Mouse (Mus musculus): ENCODE measurements around the gene Vmn2r21. TPM values are rescaled to one million over a fixed set of nuclear protein-coding genes. Genes with fewer than 3 reads are reported as not detected.
"Not testable (repeated sequence)": the region's sequence is repeated elsewhere in the genome, so short reads cannot be mapped to it uniquely, and the experiment has no call there.

Vmn2r21 gene
- not detected in 2 replicates for polyA plus RNA-seq (2015; fragmentation: Nextera tagmentation; extraction: Ambion mirVana)

DNA sequence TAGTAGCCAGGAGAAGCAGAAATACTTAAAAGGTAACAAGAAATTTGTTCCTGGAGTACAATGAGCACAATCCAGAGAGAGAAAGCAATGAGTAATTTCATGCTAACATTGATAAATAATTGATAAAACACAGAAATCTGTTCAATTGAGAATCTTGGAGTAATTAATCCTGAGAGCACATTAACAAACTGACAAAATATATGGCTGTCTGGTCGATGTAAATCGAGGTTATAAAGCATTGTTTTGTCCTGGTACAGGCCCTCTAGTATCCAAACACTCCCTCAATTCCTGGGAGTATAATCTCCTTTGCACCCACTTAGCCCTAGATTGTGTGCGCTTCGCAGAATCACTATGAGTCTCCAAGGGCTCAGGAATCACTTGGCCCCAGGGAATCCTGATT, at the start of gene Vmn2r21:
TSS of gene Vmn2r21 (minus strand) at position 101 of the 400 bp plus-strand sequence.
- not testable (repeated sequence) for H3K4me3 ChIP-seq (ENCODE audit: low read length); ATAC-seq (ENCODE audit: low FRiP score, low TSS enrichment); H3K9ac ChIP-seq (replicated peaks; ENCODE audit: low read length); H3K4me2 ChIP-seq (replicated peaks; ENCODE audit: low read depth, low read length); H3K27ac ChIP-seq (ENCODE audit: low read length); H3K4me1 ChIP-seq (ENCODE audit: insufficient read depth, low read length); H3K27me3 ChIP-seq (ENCODE audit: insufficient read depth, low read length); H3K36me3 ChIP-seq (ENCODE audit: insufficient read depth, low read length); H3K9me3 ChIP-seq (ENCODE audit: low read length)
- WGBS: no CpG with 5 or more reads among the region's 4 CpGs

DNA sequence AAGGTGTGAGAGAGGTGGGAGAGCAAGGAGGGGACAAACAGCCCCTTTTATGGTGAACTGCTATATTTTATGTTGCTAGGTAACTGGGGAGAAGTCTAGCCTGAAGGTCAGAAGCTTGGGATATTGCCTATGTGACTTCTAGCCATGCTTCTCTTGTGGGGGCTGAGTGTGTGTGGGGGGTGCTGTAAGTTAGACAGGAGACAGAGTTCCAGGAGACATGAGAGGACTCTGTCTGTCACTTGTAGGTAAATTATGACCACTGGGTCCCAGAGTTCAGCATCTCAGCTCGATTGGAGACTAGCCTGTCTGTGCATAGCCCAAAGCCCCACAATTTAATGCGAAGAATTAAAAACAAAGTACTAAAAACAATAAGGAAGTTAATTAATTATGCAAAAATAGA, 41.5 kb upstream of the Vmn2r21 start:
- not testable (repeated sequence) for H3K4me2 ChIP-seq (replicated peaks; ENCODE audit: low read depth, low read length); H3K4me1 ChIP-seq (ENCODE audit: insufficient read depth, low read length); H3K9me3 ChIP-seq (ENCODE audit: low read length); H3K27me3 ChIP-seq (ENCODE audit: insufficient read depth, low read length); H3K4me3 ChIP-seq (ENCODE audit: low read length); ATAC-seq (ENCODE audit: low FRiP score, low TSS enrichment); H3K9ac ChIP-seq (replicated peaks; ENCODE audit: low read length); H3K36me3 ChIP-seq (ENCODE audit: insufficient read depth, low read length); H3K27ac ChIP-seq (ENCODE audit: low read length)
- WGBS: no CpG with 5 or more reads among the region's 2 CpGs

DNA sequence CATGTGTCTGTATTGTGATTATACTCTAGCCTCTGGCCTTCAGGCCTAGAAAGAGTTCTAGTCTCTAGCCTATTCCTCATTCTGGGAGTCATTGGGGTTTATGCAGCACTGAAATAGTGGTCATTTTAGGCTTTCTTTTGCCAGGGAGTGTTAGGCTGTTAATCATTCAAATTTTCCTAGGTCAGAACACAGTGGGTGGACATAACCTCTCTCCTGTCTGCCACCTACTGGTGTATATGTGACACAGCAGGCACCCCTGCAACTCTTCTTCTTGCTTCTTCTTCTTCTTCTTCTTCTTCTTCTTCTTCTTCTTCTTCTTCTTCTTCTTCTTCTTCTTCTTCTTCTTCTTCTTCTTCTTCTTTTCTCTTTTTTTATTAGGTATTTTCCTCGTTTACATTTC, 6.5 kb upstream of the Vmn2r21 start:
- H3K36me3 ChIP-seq (ENCODE audit: insufficient read depth, low read length); H3K4me3 ChIP-seq (ENCODE audit: low read length); H3K9me3 ChIP-seq (ENCODE audit: low read length); ATAC-seq (ENCODE audit: low FRiP score, low TSS enrichment); H3K27me3 ChIP-seq (ENCODE audit: insufficient read depth, low read length); H3K9ac ChIP-seq (replicated peaks; ENCODE audit: low read length); H3K27ac ChIP-seq (ENCODE audit: low read length); H3K4me2 ChIP-seq (replicated peaks; ENCODE audit: low read depth, low read length); H3K4me1 ChIP-seq (ENCODE audit: insufficient read depth, low read length): not testable (repeated sequence)
- no CpG with 5 or more reads among the region's 1 CpGs for WGBS

DNA sequence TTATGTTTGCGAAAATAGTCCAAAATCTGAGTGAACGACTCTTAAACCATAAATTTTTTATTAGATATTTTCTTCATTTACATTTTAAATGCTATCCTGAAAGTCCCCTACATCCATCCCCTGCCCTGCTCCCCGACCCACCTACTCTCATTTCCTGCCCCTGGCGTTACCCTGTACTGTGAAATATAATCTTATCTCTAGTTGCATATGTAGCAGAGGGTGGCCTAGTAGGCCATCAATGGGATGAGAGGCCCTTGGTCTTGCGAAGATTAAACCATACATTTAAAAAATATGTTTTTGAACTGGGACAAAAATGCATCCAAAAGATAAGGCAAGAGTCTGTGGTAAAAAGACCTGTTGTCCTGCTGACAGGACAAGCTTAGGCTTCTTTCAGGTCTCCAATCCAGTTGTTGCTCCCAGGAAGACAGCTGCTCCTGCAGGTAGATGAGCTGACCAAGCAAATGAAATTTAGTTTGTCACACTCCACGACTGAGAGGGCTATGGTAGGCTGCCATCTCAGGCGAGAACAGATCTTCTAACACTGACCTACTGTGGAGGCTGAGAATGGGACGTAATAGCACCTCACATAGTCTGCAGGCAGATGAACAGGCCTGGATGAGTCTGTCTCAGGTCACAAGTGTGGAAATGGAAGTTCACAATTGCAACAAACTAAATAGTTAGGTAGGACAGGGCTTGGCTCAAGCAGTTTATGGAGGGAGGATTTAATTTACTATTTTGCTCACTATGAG, 10.8 kb downstream of the Vmn2r21 start:
- not testable (repeated sequence) for H3K4me2 ChIP-seq (replicated peaks; ENCODE audit: low read depth, low read length); H3K27me3 ChIP-seq (ENCODE audit: insufficient read depth, low read length); H3K36me3 ChIP-seq (ENCODE audit: insufficient read depth, low read length); H3K4me1 ChIP-seq (ENCODE audit: insufficient read depth, low read length); H3K4me3 ChIP-seq (ENCODE audit: low read length); H3K27ac ChIP-seq (ENCODE audit: low read length); ATAC-seq (ENCODE audit: low FRiP score, low TSS enrichment); H3K9me3 ChIP-seq (ENCODE audit: low read length); H3K9ac ChIP-seq (replicated peaks; ENCODE audit: low read length)
- WGBS: no CpG with 5 or more reads among the region's 8 CpGs

DNA sequence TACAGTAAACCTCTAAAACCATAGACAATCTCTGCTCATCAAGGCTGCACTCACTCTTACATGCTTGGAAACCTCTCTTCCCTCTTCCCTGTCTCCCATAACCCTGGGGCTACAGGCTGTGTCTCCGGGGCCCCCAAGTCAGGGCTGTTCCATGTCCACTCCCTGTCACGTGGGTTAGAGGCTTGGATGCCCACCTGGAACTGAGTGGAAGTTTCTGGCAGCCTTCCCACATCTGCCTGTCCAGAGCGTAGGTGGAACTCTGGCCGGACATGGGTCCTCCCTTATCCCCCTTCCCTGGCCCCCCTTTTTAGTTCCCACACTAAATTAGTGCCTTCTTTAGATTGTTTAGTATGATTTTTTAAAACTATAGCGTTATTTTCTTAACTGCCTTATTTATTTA, 60.2 kb downstream of the Vmn2r21 start:
- ATAC-seq (ENCODE audit: low FRiP score, low TSS enrichment): peak; percentile 54; the same call in 1 of the 2 replicates
- H3K36me3 ChIP-seq (ENCODE audit: insufficient read depth, low read length); H3K4me2 ChIP-seq (replicated peaks; ENCODE audit: low read depth, low read length); H3K9me3 ChIP-seq (ENCODE audit: low read length); H3K9ac ChIP-seq (replicated peaks; ENCODE audit: low read length); H3K27me3 ChIP-seq (ENCODE audit: insufficient read depth, low read length); H3K4me3 ChIP-seq (ENCODE audit: low read length); H3K4me1 ChIP-seq (ENCODE audit: insufficient read depth, low read length); H3K27ac ChIP-seq (ENCODE audit: low read length): not testable (repeated sequence)
- no CpG with 5 or more reads among the region's 5 CpGs for WGBS

DNA sequence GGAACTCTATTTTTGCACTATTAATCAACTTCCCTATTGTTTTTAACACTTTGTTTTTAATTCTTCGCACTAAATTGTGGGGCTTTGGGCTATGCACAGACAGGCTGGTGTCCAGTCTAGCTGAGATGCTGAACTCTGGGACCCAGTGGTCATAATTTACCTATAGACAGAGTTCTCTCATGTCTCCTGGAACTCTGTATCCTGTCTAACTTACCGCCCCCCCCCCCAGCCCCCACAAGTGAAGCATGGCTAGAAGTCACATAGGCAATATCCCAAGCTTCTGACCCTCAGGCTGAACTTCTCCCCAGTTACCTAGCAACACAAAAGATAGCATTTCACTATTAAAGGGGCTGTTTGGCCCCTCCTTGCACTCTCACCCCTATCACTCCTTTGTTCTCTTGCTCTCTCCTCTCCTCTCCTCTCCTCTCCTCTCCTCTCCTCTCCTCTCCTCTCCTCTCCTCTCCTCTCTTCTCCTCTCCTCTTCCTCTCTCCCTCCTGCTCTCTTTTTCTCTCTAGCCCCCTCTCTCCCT, 60.7 kb downstream of the Vmn2r21 start:
- not testable (repeated sequence) for H3K9ac ChIP-seq (replicated peaks; ENCODE audit: low read length); H3K4me2 ChIP-seq (replicated peaks; ENCODE audit: low read depth, low read length); H3K9me3 ChIP-seq (ENCODE audit: low read length); H3K4me3 ChIP-seq (ENCODE audit: low read length); H3K27me3 ChIP-seq (ENCODE audit: insufficient read depth, low read length); H3K27ac ChIP-seq (ENCODE audit: low read length); H3K4me1 ChIP-seq (ENCODE audit: insufficient read depth, low read length); H3K36me3 ChIP-seq (ENCODE audit: insufficient read depth, low read length)
- no CpG with 5 or more reads among the region's 2 CpGs for WGBS
- peak; percentile 85 for ATAC-seq (ENCODE audit: low FRiP score, low TSS enrichment)

DNA sequence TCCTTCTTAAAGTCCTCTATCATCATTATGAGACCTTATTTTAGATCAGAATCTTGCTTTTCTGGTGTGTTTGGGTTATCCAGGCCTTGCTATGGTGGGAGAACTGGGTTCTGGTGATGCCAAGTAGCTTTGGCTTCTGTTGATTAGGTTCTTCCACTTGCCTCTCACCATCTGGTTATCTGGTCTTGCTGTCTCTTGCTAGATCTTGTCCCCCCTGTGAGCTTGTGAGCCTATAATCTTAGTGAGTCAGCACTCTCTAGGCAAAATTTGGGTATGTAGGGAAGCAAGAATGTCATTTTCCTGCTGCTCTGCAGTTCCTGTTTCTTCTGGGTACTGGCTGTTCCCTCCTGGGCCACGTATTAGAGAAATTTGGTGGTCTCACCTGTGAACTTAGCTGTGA, 64.6 kb downstream of the Vmn2r21 start:
- H3K36me3 ChIP-seq (ENCODE audit: insufficient read depth, low read length); H3K27ac ChIP-seq (ENCODE audit: low read length); H3K9ac ChIP-seq (replicated peaks; ENCODE audit: low read length); H3K4me3 ChIP-seq (ENCODE audit: low read length); H3K4me2 ChIP-seq (replicated peaks; ENCODE audit: low read depth, low read length); ATAC-seq (ENCODE audit: low FRiP score, low TSS enrichment); H3K9me3 ChIP-seq (ENCODE audit: low read length); H3K4me1 ChIP-seq (ENCODE audit: insufficient read depth, low read length); H3K27me3 ChIP-seq (ENCODE audit: insufficient read depth, low read length): not testable (repeated sequence)
- WGBS: no CpG with 5 or more reads among the region's 1 CpGs

Other genes starting within 250 kb of the Vmn2r21 start
- gene Clec4e, start 243.5 kb downstream of the Vmn2r21 start, polyA plus RNA-seq (2015; fragmentation: Nextera tagmentation; extraction: Ambion mirVana): 0.06 and 0.19 TPM in 2 replicates
- gene Vmn2r19, start 225.1 kb downstream of the Vmn2r21 start, polyA plus RNA-seq (2015; fragmentation: Nextera tagmentation; extraction: Ambion mirVana): not detected in 2 replicates
- not detected in 2 replicates for gene Vmn2r20, start 115.3 kb downstream of the Vmn2r21 start, polyA plus RNA-seq (2015; fragmentation: Nextera tagmentation; extraction: Ambion mirVana)
- gene Vmn2r22, start 117.3 kb upstream of the Vmn2r21 start, polyA plus RNA-seq (2015; fragmentation: Nextera tagmentation; extraction: Ambion mirVana): not detected in 2 replicates
- gene Vmn2r23, start 169.3 kb upstream of the Vmn2r21 start, polyA plus RNA-seq (2015; fragmentation: Nextera tagmentation; extraction: Ambion mirVana): not detected in 2 replicates
- not detected in 2 replicates for gene Vmn2r24, start 245.5 kb upstream of the Vmn2r21 start, polyA plus RNA-seq (2015; fragmentation: Nextera tagmentation; extraction: Ambion mirVana)